Mouse (Mus musculus) inflammation-experienced regulatory T-cells, adult 6 months (primary cell): Measurements from ENCODE around the gene Xrcc3. TPM values are rescaled to one million over a fixed set of nuclear protein-coding genes. Genes with fewer than 3 reads are reported as not detected.
A peak's percentile ranks its signal among the peaks of the same experiment; 100 is the strongest.

ENCODE experiments used
- ATAC-seq: one replicate; pipeline ENCODE4 v1.8.0; 2017
- polyA plus RNA-seq, 3 experiments: library from polyadenylated mRNA; unstranded; fragments of 100-300 nt; shearing (Covaris generic); gene quantifications; one replicate each; pipeline ENCODE4 v1.2.1; 2017

Gene Xrcc3
- polyA plus RNA-seq, 3 experiments from 2014 or later: 2.8 to 5.2 (median 4.1) TPM

GRCm38 (mm10) chr12:111774156-111774555 lies 39.5 kb downstream of the Xrcc3 start:
- ATAC-seq: no peak

GRCm38 (mm10) chr12:111770651-111771050 lies 43.0 kb downstream of the Xrcc3 start:
- no peak for ATAC-seq

- no peak for ATAC-seq
Observed at GRCm38 (mm10) chr12:111769816-111770577, 43.7 kb downstream of the Xrcc3 start.

GRCm38 (mm10) chr12:111769306-111769705 lies 44.4 kb downstream of the Xrcc3 start:
- no peak for ATAC-seq

- peak; percentile 63 for ATAC-seq
Observed at GRCm38 (mm10) chr12:111768322-111768928, 45.2 kb downstream of the Xrcc3 start.

GRCm38 (mm10) chr12:111766313-111767236 lies 47.1 kb downstream of the Xrcc3 start:
- ATAC-seq: no peak

GRCm38 (mm10) chr12:111762620-111763280 lies 50.9 kb downstream of the Xrcc3 start:
- no peak for ATAC-seq

GRCm38 (mm10) chr12:111760306-111760908 lies 53.3 kb downstream of the Xrcc3 start:
- no peak for ATAC-seq

- ATAC-seq: peak; percentile 37
Observed at GRCm38 (mm10) chr12:111759176-111760061, 54.3 kb downstream of the Xrcc3 start.

GRCm38 (mm10) chr12:111758381-111759175 lies 55.1 kb downstream of the Xrcc3 start, which contains the start of gene Klc1:
Klc1 (plus strand) TSS chr12:111758849.
- ATAC-seq: peak; percentile 86

GRCm38 (mm10) chr12:111757561-111758325 lies 55.9 kb downstream of the Xrcc3 start:
- ATAC-seq: no peak

- ATAC-seq: no peak
Observed at GRCm38 (mm10) chr12:111756698-111757082, 57.0 kb downstream of the Xrcc3 start.

GRCm38 (mm10) chr12:111756082-111756697 lies 57.5 kb downstream of the Xrcc3 start:
- ATAC-seq: no peak

- ATAC-seq: no peak
Observed at GRCm38 (mm10) chr12:111755231-111755630, 58.4 kb downstream of the Xrcc3 start.

GRCm38 (mm10) chr12:111754710-111755109 lies 59.0 kb downstream of the Xrcc3 start:
- ATAC-seq: no peak

GRCm38 (mm10) chr12:111753347-111753746 lies 60.3 kb downstream of the Xrcc3 start:
- ATAC-seq: no peak
